Mouse (Mus musculus) gastrocnemius, postnatal 36 days (tissue): ENCODE results near the gene Rab7. TPM values are rescaled to one million over a fixed set of nuclear protein-coding genes. Genes with fewer than 3 reads are reported as not detected.

Experiments
- DNase-seq, 2 experiments: peaks; one replicate each; pipeline ENCODE4 v3.0.0; 2022
- intact Hi-C: fragments of 180-260 bp; cut with DNase I; formaldehyde crosslinking; loops from one replicate; pipeline ENCODE4 v1.15.1; 2025
- total RNA-seq, 2 experiments: library from RNA; stranded (reverse); gene quantifications; 2 replicates each; pipeline ENCODE4 v1.2.3; 2021

Rab7 gene
- total RNA-seq, 2 experiments from 2014 or later, result 301 to 338 TPM

- intact Hi-C loops, result no loop called here
- no peak for DNase-seq
Observed at GRCm38 (mm10) chr6:88055663-88056062, 10.6 kb upstream of the Rab7 start.

GRCm38 (mm10) chr6:88054081-88054835, 9.2 kb upstream of the Rab7 start:
- intact Hi-C loops, result no loop called here
- no peak for DNase-seq

GRCm38 (mm10) chr6:88053228-88054080, 8.4 kb upstream of the Rab7 start:
- no peak for DNase-seq
- intact Hi-C loops, result no loop called here

GRCm38 (mm10) chr6:88051206-88051605, 6.1 kb upstream of the Rab7 start:
- intact Hi-C loops, result no loop called here

GRCm38 (mm10) chr6:88049008-88049407, 3.9 kb upstream of the Rab7 start:
- no peak for DNase-seq

More at GRCm38 (mm10) chr6:88051206-88051605, 6.1 kb upstream of the Rab7 start:
- DNase-seq, result no peak

GRCm38 (mm10) chr6:88047853-88048252, 2.8 kb upstream of the Rab7 start:
- intact Hi-C loops, result no loop called here

More at GRCm38 (mm10) chr6:88049008-88049407, 3.9 kb upstream of the Rab7 start:
- intact Hi-C loops, result no loop called here

GRCm38 (mm10) chr6:88045406-88045766, 316 bp upstream of the Rab7 start:
- DNase-seq, result no peak
- intact Hi-C loops, result no loop called here

More at GRCm38 (mm10) chr6:88047853-88048252, 2.8 kb upstream of the Rab7 start:
- DNase-seq, result no peak

- DNase-seq, result no peak
- intact Hi-C loops, result no loop called here
Observed at GRCm38 (mm10) chr6:88044234-88044576, 865 bp downstream of the Rab7 start.

- intact Hi-C loops, result no loop called here
- peak in 1 of 2 experiments; percentile 7 for DNase-seq
Observed at GRCm38 (mm10) chr6:88042336-88042735, 2.7 kb downstream of the Rab7 start.

GRCm38 (mm10) chr6:88041221-88041620, 3.8 kb downstream of the Rab7 start:
- intact Hi-C loops, result no loop called here
- DNase-seq, result peak; percentile 40 to 41

- intact Hi-C loops, result no loop called here
- no peak for DNase-seq
Observed at GRCm38 (mm10) chr6:88039426-88039825, 5.6 kb downstream of the Rab7 start.

- intact Hi-C loops, result no loop called here
- no peak for DNase-seq
Observed at GRCm38 (mm10) chr6:88037471-88038045, 7.5 kb downstream of the Rab7 start.

- intact Hi-C loops, result no loop called here
- DNase-seq, result no peak
Observed at GRCm38 (mm10) chr6:88033504-88033903, 11.6 kb downstream of the Rab7 start.

GRCm38 (mm10) chr6:88030432-88030831, 14.6 kb downstream of the Rab7 start:
- intact Hi-C loops, result no loop called here
- no peak for DNase-seq

- DNase-seq, result no peak
Observed at GRCm38 (mm10) chr6:88027390-88027789, 17.7 kb downstream of the Rab7 start.

GRCm38 (mm10) chr6:88023316-88023890, 21.7 kb downstream of the Rab7 start:
- no peak for DNase-seq
- intact Hi-C loops, result no loop called here

More at GRCm38 (mm10) chr6:88027390-88027789, 17.7 kb downstream of the Rab7 start:
- intact Hi-C loops, result no loop called here

GRCm38 (mm10) chr6:88019154-88019553, 25.9 kb downstream of the Rab7 start:
- intact Hi-C loops, result no loop called here
- no peak for DNase-seq

- intact Hi-C loops, result no loop called here
- DNase-seq, result no peak
Observed at GRCm38 (mm10) chr6:88017821-88018220, 27.2 kb downstream of the Rab7 start.

- DNase-seq, result no peak
- intact Hi-C loops, result no loop called here
Observed at GRCm38 (mm10) chr6:88015797-88016196, 29.3 kb downstream of the Rab7 start.

GRCm38 (mm10) chr6:88013456-88013855, 31.6 kb downstream of the Rab7 start:
- intact Hi-C loops, result loop anchor here (5.0 kb wide), 1 partner anchor 64 kb away; no protein-coding TSS in a partner anchor
- no peak for DNase-seq

GRCm38 (mm10) chr6:88012601-88013000, 32.5 kb downstream of the Rab7 start:
- intact Hi-C loops, result loop anchor here (5.0 kb wide), 1 partner anchor 65 kb away; no protein-coding TSS in a partner anchor
- no peak for DNase-seq
